Mouse (Mus musculus) left cerebral cortex, adult 2 months (tissue): ENCODE measurements around the gene Slc22a12. TPM values are rescaled to one million over a fixed set of nuclear protein-coding genes. Genes with fewer than 3 reads are reported as not detected.

Experiments used
- DNase-seq, 2 experiments: peaks; one replicate each; pipeline ENCODE4 v3.0.0; 2021 to 2022; ENCODE audit warnings: low spot score in 2 of 2, mixed read lengths in 1 of 2; ENCODE audit errors: extremely low spot score in 1 of 2
- H3K27ac ChIP-seq: fragments of 200-600 bp; 2 replicates; pipeline ENCODE4 v1.8.1; 2022
- H3K4me3 ChIP-seq: fragments of 200-600 bp; 2 replicates; pipeline ENCODE4 v1.8.1; 2022
- CTCF ChIP-seq: fragments of 200-600 bp; IDR thresholded peaks from 2 replicates; pipeline ENCODE4 v1.8.1; 2022; ENCODE audit warnings: antibody characterized with exemption, mild to moderate bottlenecking, moderate library complexity
- intact Hi-C: fragments of 180-260 bp; cut with DNase I; formaldehyde crosslinking; loops from one replicate; pipeline ENCODE4 v1.15.1; 2025
- total RNA-seq, 2 experiments: library from RNA; stranded (reverse); gene quantifications; 2 replicates each; pipeline ENCODE4 v1.2.3; 2021

Slc22a12 gene
- total RNA-seq, 2 experiments from 2014 or later, result 0.68 TPM; not detected in 1

- intact Hi-C loops, result no loop called here
- TF ChIP-seq CTCF, result no peak
- H3K27ac ChIP-seq, result no peak overlapping the region
- no peak overlapping the region for H3K4me3 ChIP-seq
- no peak for DNase-seq
Observed at GRCm38 (mm10) chr19:6537526-6537925, 5.3 kb downstream of the Slc22a12 start.

- Histone ChIP-seq H3K4me3 (no peak overlapping the region), H3K27ac (no peak overlapping the region)
- TF ChIP-seq CTCF, result no peak; the same call in 1 of the 2 replicates
- intact Hi-C loops, result no loop called here
- no peak for DNase-seq
Observed at GRCm38 (mm10) chr19:6536696-6537095, 6.1 kb downstream of the Slc22a12 start.

GRCm38 (mm10) chr19:6536201-6536600, 6.6 kb downstream of the Slc22a12 start:
- DNase-seq, result no peak
- Histone ChIP-seq H3K4me3 (no peak overlapping the region), H3K27ac (no peak overlapping the region)
- TF ChIP-seq CTCF, result no peak
- intact Hi-C loops, result no loop called here

- no peak for DNase-seq
- Histone ChIP-seq H3K27ac (no peak overlapping the region), H3K4me3 (no peak overlapping the region)
- intact Hi-C loops, result no loop called here
- TF ChIP-seq CTCF, result no peak
Observed at GRCm38 (mm10) chr19:6534118-6534415, 8.8 kb downstream of the Slc22a12 start.

- Histone ChIP-seq H3K27ac (peak overlapping the region; percentile 40; the same call in 1 of the 2 replicates), H3K4me3 (no peak overlapping the region)
- no peak for DNase-seq
- no peak for TF ChIP-seq CTCF
- intact Hi-C loops, result no loop called here
Observed at GRCm38 (mm10) chr19:6533290-6534117, 9.3 kb downstream of the Slc22a12 start.

GRCm38 (mm10) chr19:6532656-6533055, 10.2 kb downstream of the Slc22a12 start:
- Histone ChIP-seq H3K27ac (peak overlapping the region; percentile 83; the same call in 1 of the 2 replicates), H3K4me3 (no peak overlapping the region; the same call in 1 of the 2 replicates)
- no peak for TF ChIP-seq CTCF
- no peak for DNase-seq
- intact Hi-C loops, result no loop called here

GRCm38 (mm10) chr19:6531832-6532471, 10.9 kb downstream of the Slc22a12 start:
- DNase-seq, result peak in 1 of 2 experiments; percentile 29
- H3K4me3 ChIP-seq, result peak overlapping the region; percentile 37
- no peak for TF ChIP-seq CTCF
- intact Hi-C loops, result loop anchor here (1.0 kb wide), 1 partner anchor 28 kb away; no protein-coding TSS in a partner anchor
- H3K27ac ChIP-seq, result peak overlapping the region; percentile 83

- no peak for TF ChIP-seq CTCF
- peak; percentile 47 to 52 for DNase-seq
- Histone ChIP-seq H3K4me3 (peak overlapping the region; percentile 37), H3K27ac (peak overlapping the region; percentile 83)
- intact Hi-C loops, result loop anchor here (1.0 kb wide), 1 partner anchor 27 kb away; no protein-coding TSS in a partner anchor
Observed at GRCm38 (mm10) chr19:6531011-6531631, 11.7 kb downstream of the Slc22a12 start.

- Histone ChIP-seq H3K4me3 (peak overlapping the region; percentile 37), H3K27ac (no peak overlapping the region; the same call in 1 of the 2 replicates)
- intact Hi-C loops, result no loop called here
- no peak for DNase-seq
- no peak for TF ChIP-seq CTCF
Observed at GRCm38 (mm10) chr19:6530359-6530758, 12.5 kb downstream of the Slc22a12 start.

GRCm38 (mm10) chr19:6529265-6529985, 13.4 kb downstream of the Slc22a12 start:
- Histone ChIP-seq H3K4me3 (no peak overlapping the region), H3K27ac (no peak overlapping the region)
- intact Hi-C loops, result no loop called here
- peak in 1 of 2 experiments; percentile 19 for DNase-seq
- TF ChIP-seq CTCF, result no peak; the same call in none of the 2 replicates

GRCm38 (mm10) chr19:6527839-6528531, 14.8 kb downstream of the Slc22a12 start:
- no peak for DNase-seq
- TF ChIP-seq CTCF, result no peak
- H3K4me3 ChIP-seq, result no peak overlapping the region
- peak overlapping the region; percentile 53 for H3K27ac ChIP-seq
- intact Hi-C loops, result no loop called here
